Mouse (Mus musculus): ENCODE results near the gene Gm6993. TPM values are rescaled to one million over a fixed set of nuclear protein-coding genes. Genes with fewer than 3 reads are reported as not detected.
A peak's percentile ranks its signal among the peaks of the same experiment; 100 is the strongest.

Gm6993 gene
- polyA plus RNA-seq, 1 experiment from 2014 or later: not detected

- Histone ChIP-seq H3K9ac (replicated peaks; ENCODE audit: low read length) (no peak overlapping the region), H3K36me3 (ENCODE audit: control insufficient read depth, insufficient read depth, low read length) (no peaks in the 10 kb centered on the region), H3K9me3 (ENCODE audit: control insufficient read depth, low read length) (no peaks in the 10 kb centered on the region), H3K27me3 (ENCODE audit: control insufficient read depth, insufficient read depth, low read length) (no peaks in the 10 kb centered on the region), H3K4me1 (ENCODE audit: control insufficient read depth, insufficient read depth, low read length) (no peaks in the 10 kb centered on the region), H3K27ac (replicated peaks; ENCODE audit: low read depth, low read length) (no peak overlapping the region), H3K4me2 (ENCODE audit: low read length) (no peak overlapping the region), H3K4me3 (replicated peaks; ENCODE audit: low read depth, low read length) (no peak overlapping the region)
- DNase-seq (no peak), ATAC-seq (ENCODE audit: low FRiP score, low TSS enrichment) (no peak)
- 66% methylated on average over 7 of the region's 7 CpGs for WGBS
Measured at GRCm38 (mm10) chr12:31228878-31229277, 11.7 kb upstream of the Gm6993 start.

DNA sequence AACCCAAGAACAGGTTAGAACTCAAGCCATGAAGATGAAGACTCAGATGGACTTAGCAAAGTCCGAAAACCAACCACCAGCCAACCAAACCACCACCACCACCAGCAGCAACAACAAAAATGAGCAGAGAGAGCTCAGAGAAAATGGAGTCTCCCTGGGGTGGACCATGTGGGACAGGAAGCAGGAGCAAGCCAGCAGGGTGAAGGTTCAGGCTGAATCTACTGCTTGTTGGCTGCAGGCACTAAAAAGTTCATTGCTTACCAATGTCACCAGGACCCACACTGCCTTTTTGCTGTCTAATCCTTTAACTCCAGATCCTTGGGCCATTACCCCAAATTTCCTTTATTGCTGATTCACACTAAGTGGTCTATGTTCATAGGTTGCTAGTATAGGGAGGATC lies 7.9 kb upstream of the Gm6993 start:
- Histone ChIP-seq H3K27ac (replicated peaks; ENCODE audit: low read depth, low read length) (no peak overlapping the region), H3K27me3 (ENCODE audit: control insufficient read depth, insufficient read depth, low read length) (no peaks in the 10 kb centered on the region), H3K9ac (replicated peaks; ENCODE audit: low read length) (no peak overlapping the region), H3K36me3 (ENCODE audit: control insufficient read depth, insufficient read depth, low read length) (no peaks in the 10 kb centered on the region), H3K4me1 (ENCODE audit: control insufficient read depth, insufficient read depth, low read length) (no peaks in the 10 kb centered on the region), H3K4me3 (replicated peaks; ENCODE audit: low read depth, low read length) (no peak overlapping the region), H3K4me2 (ENCODE audit: low read length) (no peak overlapping the region), H3K9me3 (ENCODE audit: control insufficient read depth, low read length) (no peaks in the 10 kb centered on the region)
- WGBS: 79% methylated on average over 1 of the region's 1 CpGs
- ATAC-seq (ENCODE audit: low FRiP score, low TSS enrichment): no peak
- no peak for DNase-seq

- ATAC-seq (ENCODE audit: low FRiP score, low TSS enrichment): no peak
- H3K27ac ChIP-seq (replicated peaks; ENCODE audit: low read depth, low read length): no peak overlapping the region
- DNase-seq: no peak
- H3K4me1 ChIP-seq (ENCODE audit: control insufficient read depth, insufficient read depth, low read length): no peaks in the 10 kb centered on the region
- no peak overlapping the region for H3K4me3 ChIP-seq (replicated peaks; ENCODE audit: low read depth, low read length)
- H3K9ac ChIP-seq (replicated peaks; ENCODE audit: low read length): no peak overlapping the region
- no peaks in the 10 kb centered on the region for H3K36me3 ChIP-seq (ENCODE audit: control insufficient read depth, insufficient read depth, low read length)
- H3K4me2 ChIP-seq (ENCODE audit: low read length): no peak overlapping the region
- H3K27me3 ChIP-seq (ENCODE audit: control insufficient read depth, insufficient read depth, low read length): no peaks in the 10 kb centered on the region
- WGBS: 94% methylated on average over 6 of the region's 6 CpGs
- no peaks in the 10 kb centered on the region for H3K9me3 ChIP-seq (ENCODE audit: control insufficient read depth, low read length)
Measured at GRCm38 (mm10) chr12:31235018-31235417, 5.6 kb upstream of the Gm6993 start.

DNA sequence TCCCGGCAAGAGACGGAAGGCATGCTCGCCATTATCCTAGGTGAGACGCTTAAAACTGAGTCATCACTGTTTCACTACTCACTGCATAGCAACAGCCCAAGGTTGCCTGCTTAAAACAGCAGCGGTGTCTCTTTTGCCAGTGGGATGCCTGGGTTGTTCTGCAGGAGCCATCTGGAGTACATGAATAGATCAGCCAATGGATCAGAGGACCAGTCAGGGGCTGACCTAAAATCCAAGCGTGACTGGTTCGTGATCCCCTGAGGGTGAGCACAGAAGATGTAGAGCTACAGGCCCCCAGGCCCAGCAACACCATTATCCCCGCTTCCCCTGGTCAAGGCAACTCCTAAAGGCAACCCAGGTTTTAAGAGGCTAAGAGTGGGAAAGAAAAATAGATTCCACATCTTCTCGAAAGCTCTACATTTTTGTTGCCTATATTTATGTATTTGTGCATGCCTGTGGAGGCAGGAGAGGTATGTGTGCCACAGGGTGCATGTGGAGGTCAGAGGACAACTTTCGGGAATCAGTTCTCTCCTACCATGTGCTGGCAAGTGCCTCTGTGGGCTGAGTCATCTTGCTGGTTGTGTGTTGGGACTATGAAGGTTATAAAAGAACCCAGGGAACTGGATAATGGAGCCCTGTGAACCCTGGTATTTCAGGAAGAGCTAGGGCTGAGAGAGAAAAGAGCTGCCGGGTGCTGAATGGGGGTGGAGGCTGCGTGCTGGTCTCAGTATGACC lies 3.5 kb upstream of the Gm6993 start:
- H3K4me2 ChIP-seq (ENCODE audit: low read length): no peak overlapping the region
- no peaks in the 10 kb centered on the region for H3K36me3 ChIP-seq (ENCODE audit: control insufficient read depth, insufficient read depth, low read length)
- H3K27ac ChIP-seq (replicated peaks; ENCODE audit: low read depth, low read length): no peak overlapping the region
- ATAC-seq (ENCODE audit: low FRiP score, low TSS enrichment): no peak
- no peaks in the 10 kb centered on the region for H3K27me3 ChIP-seq (ENCODE audit: control insufficient read depth, insufficient read depth, low read length)
- 53% methylated on average over 12 of the region's 12 CpGs for WGBS
- H3K4me1 ChIP-seq (ENCODE audit: control insufficient read depth, insufficient read depth, low read length): no peaks in the 10 kb centered on the region
- no peaks in the 10 kb centered on the region for H3K9me3 ChIP-seq (ENCODE audit: control insufficient read depth, low read length)
- no peak overlapping the region for H3K4me3 ChIP-seq (replicated peaks; ENCODE audit: low read depth, low read length)
- peak; percentile 13 for DNase-seq
- H3K9ac ChIP-seq (replicated peaks; ENCODE audit: low read length): no peak overlapping the region

DNA sequence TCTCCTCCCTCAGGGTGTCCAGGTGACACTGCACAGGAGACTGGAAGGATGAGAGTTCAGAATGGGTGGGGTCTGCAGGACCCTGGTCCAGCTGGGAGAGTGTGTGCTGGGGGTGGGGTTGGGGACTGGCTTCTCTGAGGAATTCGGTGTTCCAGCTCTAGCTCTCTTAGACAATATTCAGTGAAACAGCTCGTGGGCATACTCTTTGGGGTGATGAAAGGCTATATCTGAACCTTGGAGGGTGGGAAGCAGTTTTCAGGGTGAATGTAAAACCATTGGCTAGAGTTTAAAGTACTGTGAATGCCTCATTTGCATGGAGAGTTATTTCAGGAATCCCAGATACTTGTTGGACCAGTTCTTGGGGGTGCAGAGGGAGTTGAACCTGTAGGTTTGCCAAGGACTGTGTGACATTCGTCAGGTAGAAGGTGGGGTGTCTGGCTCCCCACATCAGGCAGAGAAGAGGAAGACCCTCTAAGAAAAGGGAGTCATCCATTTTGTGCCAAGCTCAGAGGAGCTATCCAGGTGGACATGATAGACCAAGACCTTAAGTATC lies 1.5 kb upstream of the Gm6993 start:
- H3K4me3 ChIP-seq (replicated peaks; ENCODE audit: low read depth, low read length): no peak overlapping the region
- no peaks in the 10 kb centered on the region for H3K36me3 ChIP-seq (ENCODE audit: control insufficient read depth, insufficient read depth, low read length)
- ATAC-seq (ENCODE audit: low FRiP score, low TSS enrichment): no peak
- WGBS: 77% methylated on average over 3 of the region's 3 CpGs
- H3K9ac ChIP-seq (replicated peaks; ENCODE audit: low read length): no peak overlapping the region
- no peaks in the 10 kb centered on the region for H3K27me3 ChIP-seq (ENCODE audit: control insufficient read depth, insufficient read depth, low read length)
- no peak overlapping the region for H3K4me2 ChIP-seq (ENCODE audit: low read length)
- no peak for DNase-seq
- H3K4me1 ChIP-seq (ENCODE audit: control insufficient read depth, insufficient read depth, low read length): no peaks in the 10 kb centered on the region
- H3K9me3 ChIP-seq (ENCODE audit: control insufficient read depth, low read length): no peaks in the 10 kb centered on the region
- no peak overlapping the region for H3K27ac ChIP-seq (replicated peaks; ENCODE audit: low read depth, low read length)

DNA sequence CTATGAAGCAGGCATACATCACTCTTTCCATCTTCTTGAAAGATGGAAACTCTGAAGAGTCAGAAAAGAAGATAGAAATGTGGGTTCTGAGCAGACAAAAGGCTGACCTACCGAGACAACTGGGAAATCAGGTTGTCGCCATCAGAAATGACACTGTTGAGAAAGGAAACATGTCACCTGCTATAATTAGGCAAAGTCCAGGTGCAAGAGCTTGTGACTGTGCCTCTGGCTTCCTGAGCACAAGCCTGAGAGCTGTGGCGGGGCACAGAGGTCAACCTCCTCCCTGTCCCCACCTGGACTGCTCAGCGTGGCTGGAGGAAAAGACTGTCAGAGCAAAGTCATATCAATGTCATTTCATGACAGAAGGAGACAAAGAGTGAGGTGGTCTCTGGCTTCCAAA lies 772 bp upstream of the Gm6993 start:
- Histone ChIP-seq H3K4me3 (replicated peaks; ENCODE audit: low read depth, low read length) (no peak overlapping the region), H3K4me2 (ENCODE audit: low read length) (no peak overlapping the region), H3K4me1 (ENCODE audit: control insufficient read depth, insufficient read depth, low read length) (no peaks in the 10 kb centered on the region), H3K9me3 (ENCODE audit: control insufficient read depth, low read length) (no peaks in the 10 kb centered on the region), H3K27me3 (ENCODE audit: control insufficient read depth, insufficient read depth, low read length) (no peaks in the 10 kb centered on the region), H3K9ac (replicated peaks; ENCODE audit: low read length) (no peak overlapping the region), H3K36me3 (ENCODE audit: control insufficient read depth, insufficient read depth, low read length) (no peaks in the 10 kb centered on the region), H3K27ac (replicated peaks; ENCODE audit: low read depth, low read length) (no peak overlapping the region)
- DNase-seq: no peak
- ATAC-seq (ENCODE audit: low FRiP score, low TSS enrichment): no peak
- 65% methylated on average over 4 of the region's 4 CpGs for WGBS

GRCm38 (mm10) chr12:31241595-31242342 lies 1.2 kb downstream of the Gm6993 start:
- no peak for DNase-seq

DNA sequence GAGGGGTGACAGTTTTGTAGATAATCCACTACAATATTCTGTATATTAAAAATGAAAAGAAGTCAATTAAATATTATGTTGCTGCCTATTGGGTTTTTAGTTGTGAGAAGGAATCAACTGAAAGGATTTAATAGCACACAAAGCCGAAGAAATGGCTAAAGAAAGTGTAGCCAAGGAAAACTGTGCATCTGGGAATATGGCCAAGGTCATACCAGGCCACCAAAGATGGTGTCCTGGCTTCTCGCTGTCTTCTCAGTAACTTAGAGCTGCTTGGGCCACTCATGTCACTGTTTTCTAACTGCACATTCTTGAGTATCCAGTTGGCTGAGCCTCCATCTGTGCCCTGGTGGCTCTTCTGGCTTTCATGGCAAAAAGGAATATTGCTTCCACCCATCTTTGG lies 3.4 kb downstream of the Gm6993 start:
- Histone ChIP-seq H3K4me2 (ENCODE audit: low read length) (no peak overlapping the region), H3K4me3 (replicated peaks; ENCODE audit: low read depth, low read length) (no peak overlapping the region), H3K27me3 (ENCODE audit: control insufficient read depth, insufficient read depth, low read length) (no peaks in the 10 kb centered on the region), H3K9ac (replicated peaks; ENCODE audit: low read length) (no peak overlapping the region), H3K4me1 (ENCODE audit: control insufficient read depth, insufficient read depth, low read length) (no peaks in the 10 kb centered on the region), H3K27ac (replicated peaks; ENCODE audit: low read depth, low read length) (no peak overlapping the region), H3K36me3 (ENCODE audit: control insufficient read depth, insufficient read depth, low read length) (no peaks in the 10 kb centered on the region), H3K9me3 (ENCODE audit: control insufficient read depth, low read length) (no peaks in the 10 kb centered on the region)
- DNase-seq (no peak), ATAC-seq (ENCODE audit: low FRiP score, low TSS enrichment) (no peak)
- WGBS: 82% methylated on average over 2 of the region's 2 CpGs

More at GRCm38 (mm10) chr12:31241595-31242342, 1.2 kb downstream of the Gm6993 start:
- no peak overlapping the region for H3K9ac ChIP-seq (replicated peaks; ENCODE audit: low read length)
- no peak overlapping the region for H3K4me3 ChIP-seq (replicated peaks; ENCODE audit: low read depth, low read length)
- no peak overlapping the region for H3K27ac ChIP-seq (replicated peaks; ENCODE audit: low read depth, low read length)
- H3K4me2 ChIP-seq (ENCODE audit: low read length): no peak overlapping the region
- no peak for ATAC-seq (ENCODE audit: low FRiP score, low TSS enrichment)
- no peaks in the 10 kb centered on the region for H3K36me3 ChIP-seq (ENCODE audit: control insufficient read depth, insufficient read depth, low read length)
- H3K27me3 ChIP-seq (ENCODE audit: control insufficient read depth, insufficient read depth, low read length): no peaks in the 10 kb centered on the region
- H3K9me3 ChIP-seq (ENCODE audit: control insufficient read depth, low read length): no peaks in the 10 kb centered on the region
- no peaks in the 10 kb centered on the region for H3K4me1 ChIP-seq (ENCODE audit: control insufficient read depth, insufficient read depth, low read length)
- WGBS: 75% methylated on average over 6 of the region's 6 CpGs

Data from midbrain, embryonic 14.5 days (tissue).